Mouse (Mus musculus): Measurements from ENCODE around the gene Pde7b.

DNA sequence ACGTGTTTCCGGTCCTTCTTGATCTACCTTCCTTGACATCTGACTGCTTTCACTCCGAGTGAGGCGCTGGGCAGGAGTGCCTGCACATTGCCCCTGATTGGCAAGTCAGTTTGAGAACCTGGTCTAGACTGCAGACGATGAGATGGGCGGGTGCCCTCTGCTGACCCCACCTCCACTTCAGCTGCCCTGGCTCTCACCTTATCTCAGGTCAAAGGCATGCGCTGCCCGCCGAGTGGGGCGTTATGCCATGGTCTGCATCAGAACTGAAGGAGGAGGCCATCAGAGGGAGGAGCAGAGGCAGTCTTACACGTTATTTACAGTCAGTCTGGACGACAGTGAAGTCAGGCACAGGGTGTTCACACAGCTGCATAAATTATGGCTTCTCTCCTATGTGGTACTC lies 293.5 kb downstream of the Pde7b start:
- TF ChIP-seq CTCF (IDR thresholded peaks at IDR 0.05; ENCODE audit: insufficient read depth, low read length) (no peak), POLR2A (IDR thresholded peaks at IDR 0.05; ENCODE audit: borderline replicate concordance, extremely low read depth, low read depth, low read length) (no peak)

All from lung, adult 2 months (tissue).